Mouse (Mus musculus) kidney, adult 2 months (tissue): Measurements from ENCODE around the gene Thegl.

Experiments
- CTCF ChIP-seq: fragments of 200-500 bp; conservative IDR thresholded peaks from 2 replicates; pipeline ENCODE4 v1.5.1; 2011; ENCODE audit warnings: low read depth, mild to moderate bottlenecking, control low read depth, low read length, moderate library complexity, mixed read lengths; ENCODE audit not compliant: insufficient read depth, insufficient read length
- POLR2A ChIP-seq: fragments of 200-500 bp; IDR thresholded peaks from one replicate; pipeline ENCODE4 v1.6.1; 2011; ENCODE audit warnings: low read depth, low read length, control low read depth

- TF ChIP-seq CTCF (no peak), POLR2A (no peak)
These were observed 14.6 kb upstream of the Thegl start for GRCm38 (mm10) chr5:77001192-77001591.
